Mouse (Mus musculus) E14TG2a.4 (cell line): ENCODE measurements around the gene Babam1.

ENCODE experiments used
- CTCF ChIP-seq: conservative IDR thresholded peaks from 2 replicates; pipeline ENCODE4 v1.5.1; 2014; ENCODE audit warnings: low read length
- NANOG ChIP-seq: IDR thresholded peaks from 2 replicates; pipeline ENCODE4 v1.6.1; 2014; ENCODE audit warnings: borderline replicate concordance, low read length, mixed read lengths
- POU5F1 ChIP-seq: IDR thresholded peaks from 2 replicates; pipeline ENCODE4 v1.6.1; 2014; ENCODE audit warnings: low read length, borderline replicate concordance

DNA sequence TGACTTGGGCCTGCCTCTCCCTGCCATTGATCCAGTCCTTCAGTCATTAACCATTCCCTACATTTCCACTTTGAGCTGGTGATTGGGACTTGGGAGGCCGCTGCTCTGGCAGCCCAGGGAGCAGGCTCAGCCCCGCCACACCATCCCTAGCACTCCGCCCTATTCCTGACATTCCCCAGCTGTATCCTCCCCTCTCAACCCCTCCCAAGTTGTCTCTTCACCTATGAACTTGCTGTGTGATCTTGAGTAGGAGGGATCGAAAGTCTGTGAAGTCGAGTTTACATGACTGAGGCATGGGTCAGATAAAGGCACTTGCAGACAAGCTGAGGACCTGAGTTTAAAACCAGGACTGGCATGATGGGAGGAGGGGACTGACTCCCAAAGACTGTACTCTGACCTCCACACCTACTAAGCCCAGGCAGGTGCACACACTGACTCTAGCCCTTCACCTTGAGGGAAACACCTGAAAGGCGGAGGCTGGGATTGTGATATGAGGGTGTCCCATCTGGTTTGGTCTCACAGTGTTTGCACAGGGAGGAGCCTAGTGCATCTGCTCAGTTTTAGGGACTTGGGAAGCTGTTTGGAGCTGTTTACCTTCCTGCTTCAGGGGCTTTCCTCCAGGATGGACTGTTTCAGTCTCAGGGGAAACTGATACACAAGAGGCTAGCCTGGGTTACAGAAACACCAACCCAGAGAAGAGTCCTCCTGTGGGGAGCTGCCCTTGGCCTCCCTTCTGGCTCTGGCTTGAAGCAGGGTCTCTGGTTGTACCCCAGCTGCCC, 6.6 kb downstream of the Babam1 start:
- TF ChIP-seq CTCF (no peak), NANOG (no peak), POU5F1 (no peak)
